Mouse (Mus musculus) heart, embryonic 15.5 days (tissue): ENCODE data around the gene Dync1i2. TPM values are rescaled to one million over a fixed set of nuclear protein-coding genes. Genes with fewer than 3 reads are reported as not detected.

Experiments
- ATAC-seq: fragments of 200-750 bp; cut with Nextera tagmentation; replicated peaks from 2 replicates; pipeline ENCODE4 v1.8.0; 2017; ENCODE audit warnings: low read depth, moderate TSS enrichment; ENCODE audit not compliant: insufficient number of reproducible peaks, insufficient read depth, low FRiP score
- H3K27ac ChIP-seq: fragments of 300-500 bp; sonication (generic); 2 replicates; pipeline ENCODE4 v1.5.1; 2015; ENCODE audit warnings: mild to moderate bottlenecking, inconsistent platforms
- H3K27me3 ChIP-seq: fragments of 300-500 bp; sonication (generic); 2 replicates; pipeline ENCODE4 v1.6.1; 2015; ENCODE audit warnings: inconsistent platforms
- H3K36me3 ChIP-seq: fragments of 300-500 bp; sonication (generic); 2 replicates; pipeline ENCODE4 v1.6.1; 2015; ENCODE audit warnings: mild to moderate bottlenecking, inconsistent platforms
- H3K4me1 ChIP-seq: fragments of 300-500 bp; sonication (generic); replicated peaks from 2 replicates; pipeline ENCODE4 v1.6.1; 2015; ENCODE audit warnings: inconsistent platforms
- H3K4me2 ChIP-seq: fragments of 300-500 bp; sonication (generic); 2 replicates; pipeline ENCODE4 v1.6.1; 2015; ENCODE audit warnings: inconsistent platforms, mild to moderate bottlenecking, moderate library complexity
- H3K4me3 ChIP-seq: fragments of 300-500 bp; sonication (generic); 2 replicates; pipeline ENCODE4 v1.5.1; 2015; ENCODE audit warnings: mild to moderate bottlenecking, inconsistent platforms
- H3K9ac ChIP-seq: fragments of 300-500 bp; sonication (generic); 2 replicates; pipeline ENCODE4 v1.6.1; 2015; ENCODE audit warnings: mild to moderate bottlenecking, inconsistent platforms
- H3K9me3 ChIP-seq: fragments of 300-500 bp; sonication (generic); replicated peaks from 2 replicates; pipeline ENCODE4 v1.6.1; 2016; ENCODE audit warnings: inconsistent platforms
- WGBS: fragments of 180-500 bp; shearing (Covaris S2); methylation state at CpG from one replicate; pipeline ENCODE4 v1.1.7; 2015; ENCODE audit warnings: mixed read lengths; 5-methylcytosine and 5-hydroxymethylcytosine counted together
- polyA plus RNA-seq: library from polyadenylated mRNA; unstranded; fragments of >200 nt; fragmentation: Nextera tagmentation; extraction: Ambion mirVana; gene quantifications from 2 replicates; pipeline ENCODE4 v1.2.1, GENCODE M21; 2015

The Dync1i2 gene
- polyA plus RNA-seq, 1 experiment from 2014 or later: 64.0 TPM

- Histone ChIP-seq H3K27me3 (no peaks in the 10 kb centered on the region), H3K4me1 (peaks cover 17% of the 10 kb centered on the region), H3K9ac (no peak overlapping the region), H3K4me2 (no peak overlapping the region), H3K27ac (no peak overlapping the region), H3K9me3 (no peaks in the 10 kb centered on the region), H3K4me3 (no peak overlapping the region), H3K36me3 (peaks cover 12% of the 10 kb centered on the region; the same call in 1 of the 2 replicates)
- no peak for ATAC-seq
- 74% methylated on average over 3 of the region's 3 CpGs for WGBS
These were observed 90.7 kb downstream of the Dync1i2 start for GRCm38 (mm10) chr2:71302156-71302663.

GRCm38 (mm10) chr2:71303221-71303620 lies 91.7 kb downstream of the Dync1i2 start:
- peaks cover 16% of the 10 kb centered on the region; the same call in 1 of the 2 replicates for H3K36me3 ChIP-seq
- no peak overlapping the region for H3K4me2 ChIP-seq
- no peak overlapping the region for H3K4me3 ChIP-seq
- H3K4me1 ChIP-seq: peaks cover 17% of the 10 kb centered on the region
- H3K27ac ChIP-seq: 0 out of 2 replicates have a peak overlapping the region, but pooled peaks have one; percentile 47
- H3K27me3 ChIP-seq: no peaks in the 10 kb centered on the region
- H3K9me3 ChIP-seq: no peaks in the 10 kb centered on the region
- no peak for ATAC-seq
- no peak overlapping the region for H3K9ac ChIP-seq

- WGBS: 46% methylated on average over 3 of the region's 3 CpGs
- no peak for ATAC-seq
- no peak overlapping the region for H3K9ac ChIP-seq
- H3K4me1 ChIP-seq: peaks cover 17% of the 10 kb centered on the region
- no peak overlapping the region for H3K4me3 ChIP-seq
- no peak overlapping the region for H3K4me2 ChIP-seq
- H3K27me3 ChIP-seq: no peaks in the 10 kb centered on the region
- H3K9me3 ChIP-seq: no peaks in the 10 kb centered on the region
- no peak overlapping the region for H3K27ac ChIP-seq
- H3K36me3 ChIP-seq: peaks cover 21% of the 10 kb centered on the region
These were observed 93.3 kb downstream of the Dync1i2 start for GRCm38 (mm10) chr2:71304821-71305220.

GRCm38 (mm10) chr2:71306357-71306756 lies 94.9 kb downstream of the Dync1i2 start:
- no peak overlapping the region for H3K9ac ChIP-seq
- peaks cover 37% of the 10 kb centered on the region for H3K36me3 ChIP-seq
- no peaks in the 10 kb centered on the region for H3K27me3 ChIP-seq
- no peak for ATAC-seq
- no peak overlapping the region for H3K4me3 ChIP-seq
- no peaks in the 10 kb centered on the region for H3K9me3 ChIP-seq
- peaks cover 17% of the 10 kb centered on the region for H3K4me1 ChIP-seq
- no peak overlapping the region for H3K4me2 ChIP-seq
- H3K27ac ChIP-seq: no peak overlapping the region

- no peaks in the 10 kb centered on the region for H3K9me3 ChIP-seq
- no peaks in the 10 kb centered on the region for H3K27me3 ChIP-seq
- H3K9ac ChIP-seq: no peak overlapping the region
- no peak for ATAC-seq
- peaks cover 1% of the 10 kb centered on the region; the same call in 1 of the 2 replicates for H3K4me1 ChIP-seq
- no peak overlapping the region for H3K27ac ChIP-seq
- 61% methylated on average over 2 of the region's 2 CpGs for WGBS
- no peak overlapping the region for H3K4me3 ChIP-seq
- H3K36me3 ChIP-seq: peaks cover 68% of the 10 kb centered on the region
- no peak overlapping the region for H3K4me2 ChIP-seq
These were observed 98.2 kb downstream of the Dync1i2 start for GRCm38 (mm10) chr2:71309726-71310125.

GRCm38 (mm10) chr2:71312067-71312466 lies 100.6 kb downstream of the Dync1i2 start:
- Histone ChIP-seq H3K27me3 (no peaks in the 10 kb centered on the region), H3K4me2 (no peak overlapping the region), H3K4me3 (no peak overlapping the region), H3K27ac (no peak overlapping the region), H3K9ac (no peak overlapping the region), H3K36me3 (peaks cover 64% of the 10 kb centered on the region), H3K4me1 (no peaks in the 10 kb centered on the region), H3K9me3 (no peaks in the 10 kb centered on the region)
- WGBS: 73% methylated on average over 10 of the region's 10 CpGs
- no peak for ATAC-seq

Other genes starting within 250 kb of the Dync1i2 start
- gene Dcaf17, start 156.4 kb upstream of the Dync1i2 start, polyA plus RNA-seq: 18.5 and 20.0 TPM in 2 replicates
- gene Mettl8, start 156.1 kb upstream of the Dync1i2 start, polyA plus RNA-seq: 9.2 and 13.2 TPM in 2 replicates
- 1.1 and 1.6 TPM in 2 replicates for gene Cybrd1, start 93.8 kb upstream of the Dync1i2 start, polyA plus RNA-seq
- 103 and 107 TPM in 2 replicates for gene Slc25a12, start 156.0 kb downstream of the Dync1i2 start, polyA plus RNA-seq
- gene Hat1, start 177.3 kb downstream of the Dync1i2 start, polyA plus RNA-seq: 98.7 and 104 TPM in 2 replicates
- 38.7 and 39.3 TPM in 2 replicates for gene Metap1d, start 241.6 kb downstream of the Dync1i2 start, polyA plus RNA-seq